Mouse (Mus musculus): ENCODE measurements around the gene Dmbt1.
A peak's percentile ranks its signal among the peaks of the same experiment; 100 is the strongest.
"Not testable (repeated sequence)": the region's sequence is repeated elsewhere in the genome, so short reads cannot be mapped to it uniquely, and the experiment has no call there.

Dmbt1 gene

GRCm38 (mm10) chr7:131031755-131032154, at the start of gene Dmbt1:
TSS of gene Dmbt1 (plus strand) at chr7:131032053.
- DNase-seq (ENCODE audit: low spot score): no peak

GRCm38 (mm10) chr7:130982371-130982770, 49.5 kb upstream of the Dmbt1 start:
- DNase-seq (ENCODE audit: low spot score): peak; percentile 39

GRCm38 (mm10) chr7:130982881-130983280, 49.0 kb upstream of the Dmbt1 start:
- DNase-seq (ENCODE audit: low spot score): no peak

DNA sequence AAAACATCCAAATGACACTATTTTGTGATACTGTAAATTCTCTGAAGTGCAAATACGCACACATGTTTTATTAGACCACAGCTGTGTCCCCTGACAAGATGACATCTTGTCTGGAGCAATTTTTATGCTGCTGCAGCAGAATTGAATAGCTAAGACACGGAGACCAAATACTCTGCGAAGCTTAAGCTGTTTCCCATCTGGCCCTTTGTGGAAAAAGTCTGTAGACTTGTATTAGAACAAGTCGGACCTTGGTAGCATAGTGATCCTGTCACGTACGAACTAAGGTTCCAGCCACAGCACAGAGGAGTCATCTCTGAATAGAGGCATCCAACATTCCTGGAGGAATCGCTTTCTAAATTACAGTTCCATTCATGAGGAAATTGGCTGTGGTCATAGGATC, 47.6 kb upstream of the Dmbt1 start:
- no peak for DNase-seq (ENCODE audit: low spot score)

GRCm38 (mm10) chr7:130985193-130985592, 46.7 kb upstream of the Dmbt1 start:
- no peak for DNase-seq (ENCODE audit: low spot score)

DNA sequence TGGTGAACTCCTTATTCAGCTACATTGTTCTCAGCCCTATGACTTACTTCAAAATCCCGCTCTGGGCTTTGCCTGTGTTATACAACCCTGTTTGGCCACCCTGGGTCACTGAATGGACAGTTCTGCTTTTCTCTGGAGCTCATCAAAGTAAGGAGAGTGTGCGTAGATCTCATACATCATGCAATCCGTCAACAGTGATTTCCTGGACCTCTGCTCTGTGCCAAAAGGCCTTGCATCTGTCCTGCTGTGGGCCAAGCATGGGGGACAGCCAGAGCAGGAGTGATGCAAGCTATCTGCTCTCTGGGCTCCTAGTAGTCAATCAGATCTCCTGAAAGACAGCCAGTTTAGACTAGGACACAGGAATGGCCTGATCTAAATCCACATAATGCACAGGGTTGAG, 46.1 kb upstream of the Dmbt1 start:
- no peak for DNase-seq (ENCODE audit: low spot score)

DNA sequence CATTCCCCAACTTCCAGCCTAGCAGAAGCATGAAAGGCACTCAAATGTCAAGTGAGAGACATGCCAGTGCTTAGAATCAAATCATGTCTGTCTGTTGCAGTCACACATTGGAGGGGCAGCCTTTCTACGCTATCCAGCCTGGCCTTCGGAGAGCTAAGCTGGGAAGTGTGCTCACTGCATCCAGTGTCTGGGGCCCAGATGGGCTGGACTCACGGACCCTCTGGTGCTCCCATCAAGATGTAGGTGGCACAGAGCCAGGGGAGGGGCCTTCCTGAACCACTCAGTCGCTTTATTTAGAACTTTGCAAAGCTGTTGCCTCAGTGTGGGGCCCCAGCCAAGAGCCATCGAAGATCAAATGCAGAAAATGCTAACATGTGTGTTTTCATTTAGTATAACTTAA, 43.7 kb upstream of the Dmbt1 start:
- DNase-seq (ENCODE audit: low spot score): no peak

DNA sequence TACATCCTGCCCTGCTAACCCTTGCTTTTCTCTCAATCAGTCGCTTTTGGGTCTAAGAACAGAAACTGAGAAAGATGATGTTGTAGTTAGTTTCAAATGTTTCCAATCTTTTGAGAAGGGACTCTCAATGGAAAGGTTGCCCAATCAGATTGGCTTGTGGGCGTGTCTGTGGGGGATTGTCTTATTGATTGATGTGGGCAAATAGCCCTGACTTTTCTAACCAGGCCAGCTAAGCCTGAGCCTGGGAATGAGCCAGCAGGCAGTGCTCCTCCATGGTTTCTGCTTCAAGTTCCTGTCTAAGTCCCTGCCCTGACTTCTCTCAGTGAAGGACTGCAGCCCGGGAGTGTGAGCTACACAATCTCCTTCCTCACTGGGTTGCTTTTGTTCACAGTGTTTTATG, 42.5 kb upstream of the Dmbt1 start:
- no peak for DNase-seq (ENCODE audit: low spot score)

- DNase-seq (ENCODE audit: low spot score): no peak
These were observed 40.6 kb upstream of the Dmbt1 start for GRCm38 (mm10) chr7:130991174-130991789.

- peak; percentile 54 for DNase-seq (ENCODE audit: low spot score)
These were observed 37.9 kb upstream of the Dmbt1 start for GRCm38 (mm10) chr7:130993907-130994306.

DNA sequence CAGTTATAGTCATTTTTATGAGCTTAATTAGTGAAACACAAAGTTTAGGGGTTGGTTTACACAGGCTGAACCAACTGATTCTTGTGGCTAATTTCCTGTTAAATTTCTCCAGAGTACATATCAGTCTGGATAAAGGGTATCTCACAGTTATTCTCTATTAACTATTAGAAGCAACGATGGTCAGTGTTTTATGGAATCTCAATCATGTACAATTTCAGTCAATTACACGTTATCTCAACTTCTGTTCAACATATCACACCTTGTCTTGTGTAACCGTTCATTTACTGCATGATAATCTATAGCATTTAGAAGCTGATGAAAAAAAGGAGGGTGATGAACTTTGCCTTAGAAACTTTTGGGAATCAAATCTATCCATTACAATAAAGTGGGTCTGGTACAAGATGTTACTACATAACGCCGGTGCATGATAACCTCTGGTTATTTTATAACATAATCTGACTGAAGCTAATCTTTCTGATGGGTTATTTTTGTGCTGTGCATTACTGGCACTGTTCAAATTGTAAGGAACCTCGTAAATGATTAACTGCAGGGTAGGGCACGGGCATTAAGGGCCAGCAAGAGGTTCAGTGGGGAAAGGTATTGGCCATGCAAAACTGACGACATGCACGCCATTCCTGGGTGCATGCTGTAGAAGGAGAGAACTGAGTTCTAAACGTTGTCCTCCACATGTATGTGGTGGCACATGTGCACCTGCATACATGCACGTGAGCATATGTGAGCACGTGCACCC, 29.7 kb upstream of the Dmbt1 start:
- DNase-seq (ENCODE audit: low spot score): no peak

DNA sequence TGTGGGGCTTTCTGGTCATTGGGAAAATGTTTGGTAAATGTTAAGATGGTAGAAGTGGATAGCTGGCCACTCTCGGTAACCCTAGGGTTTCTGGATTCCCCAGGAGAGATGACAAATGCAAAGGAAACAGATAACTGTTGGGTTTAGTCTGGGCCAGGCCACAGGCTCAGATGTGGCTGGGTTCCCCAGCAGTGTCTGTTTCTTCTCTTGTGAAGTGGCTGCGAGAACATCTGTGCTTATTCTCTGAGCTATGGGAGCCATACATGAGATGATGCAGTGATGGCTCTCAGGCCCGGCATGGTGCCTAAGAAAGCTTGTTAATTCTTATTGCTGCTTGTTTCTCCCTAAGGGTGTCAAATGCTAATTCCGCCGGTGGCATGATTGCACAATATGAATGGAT, 27.8 kb upstream of the Dmbt1 start:
- no peak for DNase-seq (ENCODE audit: low spot score)

GRCm38 (mm10) chr7:131007221-131007620, 24.6 kb upstream of the Dmbt1 start:
- no peak for DNase-seq (ENCODE audit: low spot score)

DNA sequence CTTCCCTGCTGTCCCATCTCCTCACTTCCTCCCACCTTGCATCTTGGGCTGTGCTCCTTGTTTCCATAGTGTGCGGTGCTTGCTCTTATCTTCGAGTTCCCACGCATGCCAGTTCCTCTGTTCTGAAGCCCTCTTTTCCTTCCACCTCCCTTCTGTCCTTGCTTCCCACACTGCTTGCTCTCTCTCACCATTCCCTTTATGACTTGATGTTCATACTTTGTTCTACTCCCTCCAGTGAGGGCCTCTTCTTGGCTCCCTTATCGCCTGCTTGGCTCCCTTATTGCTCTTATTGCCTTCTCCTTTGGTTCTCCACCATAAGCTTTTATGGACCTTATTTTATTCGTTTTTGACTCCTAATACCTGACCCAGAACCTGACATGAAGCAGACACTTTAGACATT, 22.7 kb upstream of the Dmbt1 start:
- no peak for DNase-seq (ENCODE audit: low spot score)

DNA sequence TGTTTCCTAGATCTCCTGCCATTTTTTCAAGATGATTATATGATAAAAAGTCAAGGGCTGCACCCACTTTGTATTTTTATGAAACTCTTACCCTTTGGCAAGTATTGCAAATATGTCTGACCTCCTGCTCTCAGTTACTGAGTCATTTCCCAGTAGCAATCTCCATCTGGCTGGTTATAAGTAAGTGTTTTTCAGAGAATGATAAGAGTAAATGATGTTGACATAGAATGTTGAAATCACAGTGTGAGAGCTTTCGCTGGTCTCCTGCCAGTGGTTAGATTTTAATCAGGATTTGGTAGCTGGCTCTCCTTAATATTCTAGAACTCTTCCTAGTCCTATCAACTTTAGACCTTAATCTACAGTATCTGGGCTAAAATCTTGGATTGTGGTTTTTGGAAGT, 20.0 kb upstream of the Dmbt1 start:
- DNase-seq (ENCODE audit: low spot score): no peak

DNA sequence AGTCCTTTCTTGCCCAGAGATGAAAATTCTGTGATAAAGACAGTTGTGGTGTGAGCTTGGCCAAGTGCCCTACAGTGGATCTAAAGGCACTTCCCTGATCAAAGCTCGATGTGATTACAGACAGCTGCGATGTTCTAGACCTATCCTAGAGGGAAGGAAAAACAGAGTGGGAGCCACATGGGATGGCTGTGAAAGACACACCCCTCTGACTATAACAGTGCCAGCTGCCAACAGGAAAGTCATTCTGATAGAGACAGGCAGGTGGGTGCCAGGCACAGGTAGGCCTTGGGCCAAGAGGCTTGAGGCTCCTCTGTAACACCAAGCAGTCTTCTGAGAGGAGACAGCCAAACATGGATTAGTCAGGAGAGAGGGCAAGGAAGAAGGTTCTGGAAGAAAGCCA, 12.7 kb upstream of the Dmbt1 start:
- no peak for DNase-seq (ENCODE audit: low spot score)

DNA sequence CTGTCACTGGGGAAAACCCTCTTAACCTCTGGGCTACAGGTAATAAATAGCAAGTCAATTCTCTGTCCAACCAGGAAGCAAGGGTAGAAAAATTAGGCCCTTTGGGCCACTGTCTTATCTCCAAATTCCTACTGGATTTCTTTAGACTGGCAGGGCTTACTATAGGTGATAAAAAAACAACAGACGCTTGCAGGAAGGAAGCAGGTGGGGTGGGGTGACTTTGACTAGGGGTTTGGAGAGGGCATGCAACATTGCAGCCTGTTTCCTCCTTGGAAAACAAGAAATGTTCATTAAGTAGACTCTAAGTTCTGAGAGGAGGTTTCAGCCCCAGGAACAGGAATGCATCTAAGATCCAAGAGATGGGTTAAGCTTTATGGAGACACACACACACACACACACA, 7.0 kb upstream of the Dmbt1 start:
- DNase-seq (ENCODE audit: low spot score): no peak

- DNase-seq (ENCODE audit: low spot score): no peak
These were observed 4.3 kb upstream of the Dmbt1 start for GRCm38 (mm10) chr7:131027557-131027956.

DNA sequence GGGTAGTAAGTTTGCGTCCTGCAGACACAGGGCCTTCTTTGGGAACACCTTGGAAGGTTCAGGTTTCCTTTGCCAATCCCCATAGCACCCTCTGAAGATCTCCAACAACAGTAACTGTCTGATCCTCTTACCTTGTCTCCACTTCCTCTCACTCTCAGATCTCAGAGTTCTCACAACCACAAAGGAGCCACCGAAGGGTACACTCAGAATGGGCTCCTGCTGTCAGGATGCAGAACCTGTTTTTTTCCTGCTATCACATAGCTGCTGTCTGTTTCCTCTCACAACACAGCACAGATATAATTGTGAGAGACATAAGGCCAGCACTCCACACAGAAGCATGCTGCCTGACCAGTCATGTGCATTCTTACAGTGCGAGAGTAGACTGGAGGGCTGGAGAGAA, 4.5 kb downstream of the Dmbt1 start:
- no peak for DNase-seq (ENCODE audit: low spot score)

DNA sequence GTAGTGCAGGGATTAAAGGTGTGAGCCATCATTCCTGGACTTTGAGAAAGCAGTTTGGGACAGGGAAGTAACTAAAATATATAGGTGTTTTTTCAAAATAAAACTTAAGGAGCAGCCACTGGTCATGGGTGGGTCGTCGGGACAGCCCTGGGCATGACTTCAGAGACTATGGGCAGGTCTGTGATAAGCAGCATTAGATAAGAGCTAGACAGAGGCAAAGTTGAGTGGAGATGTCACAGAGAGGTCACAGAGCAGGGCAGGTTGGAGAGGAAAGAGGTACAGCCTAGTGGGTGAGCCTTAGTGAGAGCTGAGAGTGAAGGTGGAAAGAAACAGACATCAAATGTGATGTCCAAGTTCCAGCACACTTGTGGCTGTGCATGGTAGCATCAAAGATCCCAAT, 5.2 kb downstream of the Dmbt1 start:
- no peak for DNase-seq (ENCODE audit: low spot score)

DNA sequence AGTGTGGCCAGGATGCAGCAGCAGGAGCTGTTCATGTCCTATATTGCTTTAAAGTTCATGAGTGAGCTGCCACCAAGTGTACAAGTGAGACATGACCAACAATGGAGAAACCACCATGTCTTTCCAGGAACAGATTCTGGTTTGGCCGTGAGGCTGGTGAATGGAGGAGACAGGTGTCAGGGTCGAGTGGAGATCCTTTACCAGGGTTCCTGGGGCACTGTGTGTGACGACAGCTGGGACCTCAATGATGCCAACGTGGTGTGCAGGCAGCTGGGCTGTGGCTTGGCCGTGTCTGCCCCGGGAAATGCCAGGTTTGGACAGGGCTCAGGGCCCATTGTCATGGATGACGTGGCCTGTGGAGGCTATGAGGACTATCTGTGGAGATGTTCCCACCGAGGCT, 8.9 kb downstream of the Dmbt1 start:
- DNase-seq (ENCODE audit: low spot score): not testable (repeated sequence)

DNA sequence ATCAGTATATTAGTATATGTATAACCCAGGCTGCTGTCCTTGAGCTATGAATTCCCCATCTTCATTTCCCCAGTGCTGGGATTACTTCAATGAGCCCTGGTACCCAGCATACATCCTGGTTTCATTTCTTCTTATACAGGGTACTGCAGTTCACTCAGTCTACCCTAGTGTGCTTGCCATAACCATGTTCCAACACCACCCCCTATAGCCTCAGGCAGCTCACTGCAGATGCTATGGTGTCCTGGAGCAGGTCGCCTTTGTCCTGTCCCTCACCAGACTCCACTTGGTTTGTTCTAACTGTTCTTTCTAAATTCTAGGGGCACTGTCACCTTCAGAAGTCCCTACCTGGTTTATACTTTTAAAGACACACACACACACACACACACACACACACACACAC, 10.8 kb downstream of the Dmbt1 start:
- DNase-seq (ENCODE audit: low spot score): peak; percentile 11

GRCm38 (mm10) chr7:131045258-131045835, 13.5 kb downstream of the Dmbt1 start:
- peak; percentile 26 for DNase-seq (ENCODE audit: low spot score)

DNA sequence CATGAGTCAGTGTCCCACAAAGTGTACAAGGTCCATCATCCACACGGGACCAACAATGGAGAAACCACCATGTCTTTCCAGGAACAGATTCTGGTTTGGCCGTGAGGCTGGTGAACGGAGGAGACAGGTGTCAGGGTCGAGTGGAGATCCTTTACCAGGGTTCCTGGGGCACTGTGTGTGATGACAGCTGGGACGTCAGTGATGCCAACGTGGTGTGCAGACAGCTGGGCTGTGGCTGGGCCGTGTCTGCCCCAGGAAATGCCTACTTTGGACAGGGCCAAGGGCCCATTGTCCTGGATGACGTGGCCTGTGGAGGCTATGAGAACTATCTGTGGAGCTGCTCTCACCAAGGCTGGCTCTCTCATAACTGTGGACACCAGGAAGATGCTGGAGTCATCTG, 18.0 kb downstream of the Dmbt1 start:
- not testable (repeated sequence) for DNase-seq (ENCODE audit: low spot score)

Measured in embryo, embryonic 10.5 days (tissue).